In genomic region chr1:153345699-153346291, GRCm38 (mm10) we compare ENCODE assay signal across 8 mouse cellular contexts. TPM values are rescaled to one million over a fixed set of nuclear protein-coding genes. Genes with fewer than 3 reads are reported as not detected.
DNase-seq lines count a peak whose midpoint lies in the region; ATAC-seq and TF ChIP-seq lines count a peak whose summit lies in the region.
"Had no signal": no experiment of that assay in that cellular context is flagged by ENCODE, and none has a peak within 500 bp of the region (broad histone marks: within the 10 kb centered on the region; RNA-seq: fewer than 3 reads in every experiment).

No protein-coding gene starts in this region.

- H3K4me1 ChIP-seq in limb, embryonic 13.5 days: no peaks in the 10 kb centered on the region
- H3K4me1 ChIP-seq in limb, embryonic 10.5 days: no peaks in the 10 kb centered on the region
- no peaks in the 10 kb centered on the region for H3K4me1 ChIP-seq in hindbrain, postnatal 0 days (ENCODE audit: insufficient read depth, low read length)
- H3K4me1 ChIP-seq in neural tube, embryonic 13.5 days (replicated peaks): peaks cover 10% of the 10 kb centered on the region

- no peaks in the 10 kb centered on the region for H3K27me3 ChIP-seq in limb, embryonic 13.5 days
- H3K27me3 ChIP-seq in limb, embryonic 10.5 days (ENCODE audit: low read depth, poor library complexity, severe bottlenecking): no peaks in the 10 kb centered on the region
- no peaks in the 10 kb centered on the region for H3K27me3 ChIP-seq in hindbrain, postnatal 0 days (ENCODE audit: insufficient read depth, low read length)
- H3K27me3 ChIP-seq in neural tube, embryonic 13.5 days: no peaks in the 10 kb centered on the region

- H3K4me3 ChIP-seq in limb, embryonic 13.5 days: peak overlapping the region; percentile 12; the same call in 1 of the 2 replicates
- H3K4me3 ChIP-seq in limb, embryonic 10.5 days: no peak overlapping the region
- H3K4me3 ChIP-seq in hindbrain, postnatal 0 days (ENCODE audit: low read length): peak overlapping the region; percentile 34
- H3K4me3 ChIP-seq in neural tube, embryonic 13.5 days: peak overlapping the region; percentile 33
- no peak overlapping the region for H3K4me3 ChIP-seq in left cerebral cortex, adult 2 months

- WGBS in limb, embryonic 13.5 days: 73% methylated on average over 16 of the region's 16 CpGs
- 70% methylated on average over 16 of the region's 16 CpGs for WGBS in limb, embryonic 10.5 days
- 37% methylated on average over 16 of the region's 16 CpGs for WGBS in hindbrain, postnatal 0 days
- 44% methylated on average over 16 of the region's 16 CpGs for WGBS in neural tube, embryonic 13.5 days

- intact Hi-C loops in left cerebral cortex, adult 2 months (cut with DNase I): no loop called here

- H3K9ac ChIP-seq in limb, embryonic 13.5 days: no peak overlapping the region
- H3K9ac ChIP-seq in hindbrain, postnatal 0 days (replicated peaks; ENCODE audit: low read length): peak overlapping the region; percentile 34; the same call in 1 of the 2 replicates
- peak overlapping the region; percentile 43; the same call in 1 of the 2 replicates for H3K9ac ChIP-seq in neural tube, embryonic 13.5 days

- no peaks in the 10 kb centered on the region for H3K9me3 ChIP-seq in limb, embryonic 13.5 days
- no peaks in the 10 kb centered on the region for H3K9me3 ChIP-seq in limb, embryonic 10.5 days (replicated peaks)
- H3K9me3 ChIP-seq in hindbrain, postnatal 0 days (ENCODE audit: low read length): no peaks in the 10 kb centered on the region
- no peaks in the 10 kb centered on the region for H3K9me3 ChIP-seq in neural tube, embryonic 13.5 days

- peak; percentile 44 for TF ChIP-seq CTCF in hindbrain, postnatal 0 days (IDR thresholded peaks at IDR 0.05; ENCODE audit: low read depth)
- no peak for TF ChIP-seq CTCF in left cerebral cortex, adult 2 months (IDR thresholded peaks at IDR 0.05)

- no peak for ATAC-seq in limb, embryonic 13.5 days (ENCODE audit: low FRiP score, low read depth)
- ATAC-seq in hindbrain, postnatal 0 days: peak; percentile 70; the same call in 1 of the 2 replicates
- peak; percentile 40 for ATAC-seq in neural tube, embryonic 13.5 days (ENCODE audit: low read depth)
- ATAC-seq: intestine, postnatal 0 days had no signal

- H3K36me3 ChIP-seq in limb, embryonic 13.5 days: no peaks in the 10 kb centered on the region
- no peaks in the 10 kb centered on the region for H3K36me3 ChIP-seq in limb, embryonic 10.5 days
- no peaks in the 10 kb centered on the region for H3K36me3 ChIP-seq in hindbrain, postnatal 0 days (ENCODE audit: insufficient read depth, low read length)
- no peaks in the 10 kb centered on the region for H3K36me3 ChIP-seq in neural tube, embryonic 13.5 days

- no peak overlapping the region for H3K27ac ChIP-seq in limb, embryonic 13.5 days
- H3K27ac ChIP-seq in limb, embryonic 10.5 days: no peak overlapping the region
- no peak overlapping the region for H3K27ac ChIP-seq in hindbrain, postnatal 0 days
- 0 out of 2 replicates have a peak overlapping the region, but pooled peaks have one; percentile 13 for H3K27ac ChIP-seq in neural tube, embryonic 13.5 days (replicated peaks)
- no peak overlapping the region for H3K27ac ChIP-seq in left cerebral cortex, adult 2 months

- no peak for DNase-seq in limb, embryonic 10.5 days (ENCODE audit: low spot score)
- DNase-seq in cerebellum, postnatal 25 days: peak; percentile 52 to 55
- peak; percentile 64 for DNase-seq in hindbrain, postnatal 0 days (ENCODE audit: low spot score)
- no peak for DNase-seq in frontal cortex, adult 2 months (ENCODE audit: extremely low spot score in 1 of 2, low spot score in 1 of 2)
- no peak for DNase-seq in left cerebral cortex, adult 2 months (ENCODE audit: extremely low spot score in 1 of 2, low spot score in 2 of 2)

- peak overlapping the region; percentile 30 for H3K4me2 ChIP-seq in limb, embryonic 13.5 days (replicated peaks)
- H3K4me2 ChIP-seq in hindbrain, postnatal 0 days (ENCODE audit: low read depth, low read length): peak overlapping the region; percentile 62
- peak overlapping the region; percentile 53 for H3K4me2 ChIP-seq in neural tube, embryonic 13.5 days

RNA-seq across cellular contexts. Expression of gene Lamc1, which starts 13.2 kb away (rescaled TPM):
- 31.7 and 35.5 TPM in 2 replicates for polyA plus RNA-seq in limb, embryonic 13.5 days (2015; fragmentation: Nextera tagmentation; extraction: Ambion mirVana)
- polyA plus RNA-seq in limb, embryonic 10.5 days (2016; fragmentation: Nextera tagmentation; extraction: Ambion mirVana): 25.4 and 25.6 TPM in 2 replicates
- 46.1 and 52.9 TPM in 2 replicates for total RNA-seq in hindbrain, postnatal 0 days (2014; rRNA removed)
- 13.5 and 13.9 TPM in 2 replicates for polyA plus RNA-seq in hindbrain, postnatal 0 days (2015; fragmentation: Nextera tagmentation; extraction: Ambion mirVana)
- polyA plus RNA-seq in neural tube, embryonic 13.5 days (2015; fragmentation: Nextera tagmentation; extraction: Ambion mirVana): 25.8 and 27.7 TPM in 2 replicates
- 24.4 and 25.8 TPM in 2 replicates for polyA plus RNA-seq in frontal cortex, adult 2 months (2012; rRNA removed)
- 10 to 100 TPM; 22.0 to 26.4 TPM for total RNA-seq in left cerebral cortex, adult 2 months (2021)

Comparison
In these comparisons a context has a peak if more than half of its experiments do, and no peak if none do; other contexts are left out.
1. H3K4me3 ChIP-seq: peak in limb, embryonic 13.5 days (single experiment), hindbrain, postnatal 0 days (single experiment) and neural tube, embryonic 13.5 days (single experiment); none in limb, embryonic 10.5 days (single experiment) and left cerebral cortex, adult 2 months (single experiment).
2. DNase-seq: peak in cerebellum, postnatal 25 days (2 of 2) and hindbrain, postnatal 0 days (single experiment); none in limb, embryonic 10.5 days (single experiment), frontal cortex, adult 2 months (0 of 2) and left cerebral cortex, adult 2 months (0 of 2).
3. Peak in every context shown above with its lines, with median percentiles within 50 percentile points of each other: H3K4me2 ChIP-seq.